Mouse (Mus musculus) liver, embryonic 13.5 days (tissue): ENCODE results near the gene Hyal2. TPM values are rescaled to one million over a fixed set of nuclear protein-coding genes. Genes with fewer than 3 reads are reported as not detected.
A peak's percentile ranks its signal among the peaks of the same experiment; 100 is the strongest.
"Not testable (repeated sequence)": the region's sequence is repeated elsewhere in the genome, so short reads cannot be mapped to it uniquely, and the experiment has no call there.

ENCODE experiments used
- ATAC-seq: fragments of 200-750 bp; cut with Nextera tagmentation; 2 replicates; pipeline ENCODE4 v1.8.0; 2017; ENCODE audit warnings: low read depth, mild to moderate bottlenecking, moderate number of reproducible peaks, moderate library complexity
- DNase-seq: peaks from one replicate; pipeline ENCODE4 v3.0.0; 2022
- H3K27ac ChIP-seq: fragments of 300-500 bp; sonication (generic); 2 replicates; pipeline ENCODE4 v1.5.1; 2015; ENCODE audit warnings: moderate library complexity, mild to moderate bottlenecking, inconsistent platforms
- H3K27me3 ChIP-seq: fragments of 300-500 bp; sonication (generic); 2 replicates; pipeline ENCODE4 v1.6.1; 2015; ENCODE audit warnings: mild to moderate bottlenecking, inconsistent platforms
- H3K36me3 ChIP-seq: fragments of 300-500 bp; sonication (generic); 2 replicates; pipeline ENCODE4 v1.6.1; 2015; ENCODE audit warnings: mild to moderate bottlenecking, inconsistent platforms
- H3K4me1 ChIP-seq: fragments of 300-500 bp; sonication (generic); replicated peaks from 2 replicates; pipeline ENCODE4 v1.6.1; 2015; ENCODE audit warnings: inconsistent platforms
- H3K4me2 ChIP-seq: fragments of 300-500 bp; sonication (generic); 2 replicates; pipeline ENCODE4 v1.6.1; 2015; ENCODE audit warnings: inconsistent platforms, mild to moderate bottlenecking, moderate library complexity
- H3K4me3 ChIP-seq: fragments of 300-500 bp; sonication (generic); replicated peaks from 2 replicates; pipeline ENCODE4 v1.5.1; 2015; ENCODE audit warnings: mild to moderate bottlenecking, inconsistent platforms
- H3K9ac ChIP-seq: fragments of 300-500 bp; sonication (generic); 2 replicates; pipeline ENCODE4 v1.6.1; 2015; ENCODE audit warnings: mild to moderate bottlenecking, inconsistent platforms
- H3K9me3 ChIP-seq: fragments of 300-500 bp; sonication (generic); replicated peaks from 2 replicates; pipeline ENCODE4 v1.6.1; 2016; ENCODE audit warnings: inconsistent platforms
- WGBS: fragments of 180-500 bp; shearing (Covaris S2); methylation state at CpG from one replicate; pipeline ENCODE4 v1.1.7; 2015; ENCODE audit not compliant: insufficient replicate concordance; 5-methylcytosine and 5-hydroxymethylcytosine counted together
- polyA plus RNA-seq: library from polyadenylated mRNA; unstranded; fragments of >200 nt; fragmentation: Nextera tagmentation; extraction: Ambion mirVana; gene quantifications from 2 replicates; pipeline ENCODE4 v1.2.1, GENCODE M21; 2015

Gene Hyal2
- polyA plus RNA-seq, 1 experiment from 2014 or later, result 43.8 TPM

DNA sequence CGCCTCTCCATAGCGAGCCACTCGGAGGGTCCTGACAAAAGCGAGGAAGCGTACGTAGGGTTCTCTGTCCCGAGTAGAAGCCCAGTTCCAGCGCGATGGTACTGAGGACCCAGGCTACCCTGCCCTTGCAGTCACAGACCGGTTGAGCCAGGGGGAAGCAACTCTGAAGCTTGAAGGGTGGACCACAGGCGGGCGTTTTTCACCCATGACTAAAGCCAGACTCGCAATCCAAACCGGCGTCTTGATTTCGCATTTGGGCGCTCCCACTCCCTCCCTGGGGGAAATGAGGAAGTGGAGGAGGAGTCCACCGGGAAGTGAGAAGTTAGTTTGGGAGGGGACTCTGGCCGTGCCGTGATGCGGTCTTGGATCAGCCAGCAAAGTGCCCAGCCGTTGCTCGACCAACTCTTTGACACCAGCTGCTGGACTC lies 12.7 kb upstream of the Hyal2 start:
- under 1% methylated on average over 22 of the region's 23 CpGs for WGBS
- Histone ChIP-seq H3K36me3 (peaks cover 38% of the 10 kb centered on the region), H3K4me2 (peak overlapping the region; percentile 96), H3K9ac (peak overlapping the region; percentile 97), H3K27ac (peak overlapping the region; percentile 95), H3K4me1 (peaks cover 67% of the 10 kb centered on the region), H3K9me3 (no peaks in the 10 kb centered on the region), H3K27me3 (peaks cover 25% of the 10 kb centered on the region), H3K4me3 (peak overlapping the region; percentile 84)
- peak; percentile 6 for ATAC-seq
- DNase-seq, result no peak

DNA sequence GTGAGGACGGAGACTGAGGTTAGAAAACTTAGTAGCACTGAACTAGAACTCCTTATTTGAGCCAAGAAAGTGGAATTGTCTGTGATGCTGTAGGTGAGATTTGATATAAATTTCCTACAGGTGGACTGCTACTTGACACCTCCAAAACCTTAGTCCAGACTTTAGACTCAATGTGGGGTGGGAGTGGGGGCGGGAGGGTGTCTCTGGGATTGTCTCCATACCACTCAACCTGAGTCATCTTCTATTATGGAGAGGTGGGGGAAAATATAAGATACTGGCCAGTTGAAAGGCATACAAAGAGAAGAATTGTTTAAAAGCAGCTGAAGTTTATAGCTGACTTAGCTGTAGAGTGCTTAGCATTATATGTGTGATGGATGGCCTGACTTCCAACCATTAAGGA lies 12.0 kb upstream of the Hyal2 start:
- ATAC-seq (no peak), DNase-seq (no peak)
- peak overlapping the region; percentile 96 for H3K4me2 ChIP-seq
- H3K36me3 ChIP-seq, result peaks cover 43% of the 10 kb centered on the region
- H3K27me3 ChIP-seq, result peaks cover 18% of the 10 kb centered on the region
- peaks cover 60% of the 10 kb centered on the region for H3K4me1 ChIP-seq
- peak overlapping the region; percentile 84 for H3K4me3 ChIP-seq
- H3K9ac ChIP-seq, result peak overlapping the region; percentile 97
- no peaks in the 10 kb centered on the region for H3K9me3 ChIP-seq
- WGBS, result 40% methylated on average over 2 of the region's 2 CpGs
- peak overlapping the region; percentile 95 for H3K27ac ChIP-seq

- no peak for DNase-seq
- Histone ChIP-seq H3K27ac (peak overlapping the region; percentile 95), H3K4me1 (peaks cover 56% of the 10 kb centered on the region), H3K9ac (peak overlapping the region; percentile 97), H3K36me3 (peaks cover 50% of the 10 kb centered on the region), H3K27me3 (peaks cover 12% of the 10 kb centered on the region), H3K4me2 (peak overlapping the region; percentile 96), H3K9me3 (no peaks in the 10 kb centered on the region), H3K4me3 (peak overlapping the region; percentile 84)
- WGBS, result 38% methylated on average over 3 of the region's 3 CpGs
- no peak for ATAC-seq
These were observed 11.4 kb upstream of the Hyal2 start for GRCm38 (mm10) chr9:107556346-107556745.

GRCm38 (mm10) chr9:107563029-107563581 lies 4.6 kb upstream of the Hyal2 start, which contains the start of gene Tusc2:
Tusc2 (plus strand) TSS chr9:107563255.
- H3K27me3 ChIP-seq, result no peaks in the 10 kb centered on the region
- H3K9me3 ChIP-seq, result no peaks in the 10 kb centered on the region
- ATAC-seq, result peak; percentile 97
- peak within 1 kb of the TSS; percentile 90 for H3K4me3 ChIP-seq
- peaks cover 63% of the 10 kb centered on the region for H3K4me1 ChIP-seq
- H3K27ac ChIP-seq, result peak within 1 kb of the TSS; percentile 83
- DNase-seq, result peak; percentile 91
- peaks cover 56% of the 10 kb centered on the region for H3K36me3 ChIP-seq
- peak within 1 kb of the TSS; percentile 94 for H3K9ac ChIP-seq
- peak within 1 kb of the TSS; percentile 88 for H3K4me2 ChIP-seq
- under 1% methylated on average over 46 of the region's 46 CpGs for WGBS

DNA sequence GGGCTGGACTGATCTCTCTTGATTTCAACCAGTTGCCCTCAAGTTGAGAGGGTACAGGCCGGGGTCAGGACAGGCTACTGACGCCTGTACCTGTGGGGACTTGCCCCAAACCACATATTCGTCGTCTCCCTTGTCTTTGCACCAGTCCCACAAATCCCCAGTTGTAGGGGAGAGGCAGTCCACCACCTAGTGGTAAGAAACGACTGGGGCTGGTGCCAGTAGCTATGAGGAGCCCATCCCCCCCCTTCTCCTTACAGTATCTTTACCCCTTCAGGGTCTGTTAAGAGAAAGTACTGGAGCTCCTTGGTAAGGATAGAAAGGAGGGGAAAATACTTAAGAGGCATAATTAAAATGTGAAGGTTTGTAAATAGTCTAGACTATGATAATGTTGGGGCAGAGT lies 2.2 kb upstream of the Hyal2 start:
- ATAC-seq, DNase-seq, H3K27me3 ChIP-seq, H3K9me3 ChIP-seq: not testable (repeated sequence)
- Histone ChIP-seq H3K4me3 (peak overlapping the region; percentile 15; the same call in 1 of the 2 replicates), H3K9ac (peak overlapping the region; percentile 32; the same call in 1 of the 2 replicates), H3K36me3 (peaks cover 38% of the 10 kb centered on the region), H3K4me2 (peak overlapping the region; percentile 88; the same call in 1 of the 2 replicates), H3K27ac (peak overlapping the region; percentile 94), H3K4me1 (peaks cover 78% of the 10 kb centered on the region)
- WGBS, result 34% methylated on average over 5 of the region's 5 CpGs

DNA sequence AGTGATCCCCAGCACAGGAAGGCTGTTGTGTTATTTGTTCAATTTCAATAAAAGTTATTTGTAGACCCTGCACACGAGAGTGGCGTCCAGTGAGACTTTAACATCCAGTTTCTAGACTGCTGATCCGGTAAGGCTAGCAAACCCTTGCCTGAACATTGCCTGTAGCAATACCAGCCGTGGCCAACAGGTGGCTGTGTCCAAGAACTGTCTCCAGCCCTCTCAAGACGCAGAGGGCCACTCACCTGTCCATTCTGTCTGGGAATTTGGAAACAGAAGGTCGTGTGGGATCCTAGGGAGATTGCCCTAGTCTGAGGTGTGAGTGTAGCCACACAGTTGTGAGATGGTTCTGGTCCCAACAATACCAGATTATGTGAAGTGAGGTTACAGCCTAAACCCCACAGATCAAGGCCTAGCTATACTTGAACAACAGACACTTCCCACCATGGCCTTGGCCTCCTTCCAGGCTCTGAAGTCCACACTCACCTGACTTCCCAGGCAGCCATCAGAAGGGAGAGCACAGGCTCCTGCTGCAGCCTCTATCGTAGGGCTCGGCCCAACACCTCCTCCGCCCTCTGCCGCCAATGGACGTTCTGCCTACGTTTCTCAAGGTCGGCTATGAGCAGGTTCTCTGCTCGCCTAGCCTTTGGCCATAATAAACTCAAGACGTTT lies 1.6 kb upstream of the Hyal2 start:
- Histone ChIP-seq H3K9me3 (no peaks in the 10 kb centered on the region), H3K9ac (0 out of 2 replicates have a peak overlapping the region, but pooled peaks have one; percentile 7), H3K27me3 (no peaks in the 10 kb centered on the region), H3K4me3 (no peak overlapping the region), H3K36me3 (peaks cover 35% of the 10 kb centered on the region), H3K27ac (peak overlapping the region; percentile 94), H3K4me2 (peak overlapping the region; percentile 92), H3K4me1 (peaks cover 84% of the 10 kb centered on the region)
- 51% methylated on average over 15 of the region's 15 CpGs for WGBS
- no peak for ATAC-seq
- peak; percentile 65 for DNase-seq

GRCm38 (mm10) chr9:107566855-107567254 lies 890 bp upstream of the Hyal2 start:
- Histone ChIP-seq H3K4me1 (peaks cover 85% of the 10 kb centered on the region), H3K27me3 (no peaks in the 10 kb centered on the region), H3K9ac (peak overlapping the region; percentile 92), H3K4me2 (peak overlapping the region; percentile 92), H3K4me3 (0 out of 2 replicates have a peak overlapping the region, but pooled peaks have one; percentile 86), H3K36me3 (peaks cover 35% of the 10 kb centered on the region), H3K27ac (peak overlapping the region; percentile 94), H3K9me3 (no peaks in the 10 kb centered on the region)
- DNase-seq, result no peak
- ATAC-seq, result no peak
- 40% methylated on average over 3 of the region's 3 CpGs for WGBS

GRCm38 (mm10) chr9:107568331-107569261 lies 851 bp downstream of the Hyal2 start:
- peak overlapping the region; percentile 92 for H3K4me2 ChIP-seq
- peak overlapping the region; percentile 86 for H3K4me3 ChIP-seq
- H3K36me3 ChIP-seq, result peaks cover 47% of the 10 kb centered on the region
- peak overlapping the region; percentile 94 for H3K27ac ChIP-seq
- H3K4me1 ChIP-seq, result peaks cover 90% of the 10 kb centered on the region
- peak; percentile 84 for DNase-seq
- H3K9me3 ChIP-seq, result no peaks in the 10 kb centered on the region
- peak; percentile 75 for ATAC-seq
- WGBS, result under 1% methylated on average over 41 of the region's 41 CpGs
- H3K27me3 ChIP-seq, result no peaks in the 10 kb centered on the region
- H3K9ac ChIP-seq, result peak overlapping the region; percentile 92

- WGBS, result 0% methylated on average over 23 of the region's 23 CpGs
- ATAC-seq (peak; percentile 7), DNase-seq (no peak)
- Histone ChIP-seq H3K4me2 (peak overlapping the region; percentile 92), H3K27me3 (no peaks in the 10 kb centered on the region), H3K9ac (peak overlapping the region; percentile 92), H3K27ac (peak overlapping the region; percentile 94), H3K36me3 (peaks cover 49% of the 10 kb centered on the region), H3K4me3 (peak overlapping the region; percentile 86), H3K9me3 (no peaks in the 10 kb centered on the region), H3K4me1 (peaks cover 85% of the 10 kb centered on the region)
These were observed 1.5 kb downstream of the Hyal2 start for GRCm38 (mm10) chr9:107569270-107569669.

DNA sequence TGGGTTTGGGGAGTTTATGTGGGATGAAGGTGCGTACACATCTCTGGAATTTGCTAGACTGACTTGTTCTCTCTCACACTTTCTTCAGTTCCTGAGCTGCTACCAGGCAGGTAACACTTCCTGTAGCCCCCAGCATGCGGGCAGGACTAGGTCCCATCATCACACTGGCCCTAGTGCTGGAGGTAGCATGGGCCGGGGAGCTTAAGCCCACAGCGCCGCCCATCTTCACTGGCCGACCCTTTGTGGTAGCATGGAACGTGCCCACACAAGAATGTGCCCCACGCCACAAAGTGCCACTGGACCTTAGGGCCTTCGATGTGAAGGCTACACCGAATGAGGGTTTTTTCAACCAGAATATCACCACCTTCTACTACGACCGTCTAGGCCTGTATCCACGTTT lies 2.3 kb downstream of the Hyal2 start:
- 65% methylated on average over 13 of the region's 13 CpGs for WGBS
- peak overlapping the region; percentile 92 for H3K4me2 ChIP-seq
- H3K36me3 ChIP-seq, result peaks cover 46% of the 10 kb centered on the region
- peak overlapping the region; percentile 92 for H3K9ac ChIP-seq
- no peaks in the 10 kb centered on the region for H3K9me3 ChIP-seq
- H3K27me3 ChIP-seq, result no peaks in the 10 kb centered on the region
- peak overlapping the region; percentile 94 for H3K27ac ChIP-seq
- peaks cover 82% of the 10 kb centered on the region for H3K4me1 ChIP-seq
- no peak for DNase-seq
- ATAC-seq, result no peak
- H3K4me3 ChIP-seq, result peak overlapping the region; percentile 86

DNA sequence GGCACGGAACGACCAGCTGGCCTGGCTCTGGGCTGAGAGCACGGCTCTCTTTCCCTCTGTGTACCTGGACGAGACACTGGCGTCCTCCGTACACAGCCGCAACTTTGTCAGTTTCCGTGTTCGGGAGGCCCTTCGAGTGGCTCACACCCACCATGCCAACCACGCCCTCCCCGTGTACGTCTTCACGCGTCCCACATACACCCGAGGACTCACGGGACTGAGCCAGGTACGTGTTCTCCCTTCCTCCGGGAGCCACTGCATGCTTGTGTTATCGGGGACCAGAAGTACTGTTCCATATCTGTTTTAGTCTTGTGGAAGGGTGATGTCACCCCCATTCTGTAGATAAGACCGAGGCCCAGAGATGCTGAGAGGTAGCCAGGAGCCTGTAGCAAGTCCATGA lies 3.1 kb downstream of the Hyal2 start:
- peaks cover 82% of the 10 kb centered on the region for H3K4me1 ChIP-seq
- H3K4me3 ChIP-seq, result peak overlapping the region; percentile 86
- peak overlapping the region; percentile 94 for H3K27ac ChIP-seq
- no peaks in the 10 kb centered on the region for H3K9me3 ChIP-seq
- H3K9ac ChIP-seq, result peak overlapping the region; percentile 92
- no peaks in the 10 kb centered on the region for H3K27me3 ChIP-seq
- H3K36me3 ChIP-seq, result peaks cover 40% of the 10 kb centered on the region
- ATAC-seq, result peak; percentile 68
- WGBS, result 31% methylated on average over 21 of the region's 21 CpGs
- peak overlapping the region; percentile 92 for H3K4me2 ChIP-seq
- peak; percentile 70 for DNase-seq
